27 mouse cellular contexts compared by ENCODE assay signal in the genomic region with DNA sequence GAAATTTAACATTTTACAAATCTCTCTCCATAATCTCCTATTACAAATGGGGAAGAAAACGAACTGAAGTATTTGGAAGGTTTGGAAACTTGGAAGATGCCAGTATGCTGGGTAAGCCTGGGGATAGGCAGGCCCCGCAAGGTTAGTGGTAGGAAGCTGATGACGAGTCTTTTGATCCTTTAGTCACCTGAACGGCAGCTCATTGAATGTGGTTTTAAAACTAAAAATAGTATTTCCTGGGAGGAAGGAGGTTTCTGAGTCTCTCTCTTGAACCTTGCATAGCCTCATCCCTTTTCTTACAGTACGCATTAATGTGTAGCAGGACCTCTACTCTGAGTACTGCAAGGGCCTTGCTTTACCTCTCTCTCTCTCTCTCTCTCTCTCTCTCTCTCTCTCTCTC. TPM values are rescaled to one million over a fixed set of nuclear protein-coding genes. Genes with fewer than 3 reads are reported as not detected.
DNase-seq lines count a peak whose midpoint lies in the region; ATAC-seq and TF ChIP-seq lines count a peak whose summit lies in the region.
"Had no signal": no experiment of that assay in that cellular context is flagged by ENCODE, and none has a peak within 500 bp of the region (broad histone marks: within the 10 kb centered on the region; RNA-seq: fewer than 3 reads in every experiment).

No protein-coding gene starts in this region.

- ATAC-seq in kidney, postnatal 0 days (replicated peaks; ENCODE audit: low FRiP score, low read depth): no peak
- peak; percentile 73 for ATAC-seq in activated CD4-positive, CD25-positive, alpha-beta regulatory T cell, adult 4 months
- ATAC-seq: forebrain, embryonic 14.5 days; hindbrain, postnatal 0 days; intestine, postnatal 0 days; midbrain, embryonic 16.5 days had no signal

- H3K9ac ChIP-seq in kidney, postnatal 0 days (ENCODE audit: low read depth, low read length): no peak overlapping the region
- H3K9ac ChIP-seq: heart, embryonic 15.5 days; hindbrain, embryonic 12.5 days; lung, embryonic 15.5 days; neural tube, embryonic 12.5 days had no signal

- no peaks in the 10 kb centered on the region for H3K4me1 ChIP-seq in kidney, postnatal 0 days (replicated peaks; ENCODE audit: insufficient read depth, low read length)
- H3K4me1 ChIP-seq: neural tube, embryonic 12.5 days had no signal

- H3K9me3 ChIP-seq in kidney, postnatal 0 days (replicated peaks; ENCODE audit: low read length): no peaks in the 10 kb centered on the region
- H3K9me3 ChIP-seq: heart, embryonic 10.5 days; heart, embryonic 15.5 days; hindbrain, embryonic 12.5 days; lung, embryonic 15.5 days; midbrain, embryonic 10.5 days; neural tube, embryonic 12.5 days had no signal

- H3K4me3 ChIP-seq in kidney, postnatal 0 days (replicated peaks; ENCODE audit: low read depth, low read length): no peak overlapping the region
- H3K4me3 ChIP-seq: heart, embryonic 10.5 days; heart, embryonic 15.5 days; hindbrain, embryonic 12.5 days; lung, embryonic 15.5 days; midbrain, embryonic 10.5 days; neural tube, embryonic 12.5 days had no signal

- H3K4me2 ChIP-seq in kidney, postnatal 0 days (ENCODE audit: low read length): no peak overlapping the region
- H3K4me2 ChIP-seq: heart, embryonic 15.5 days; hindbrain, embryonic 12.5 days; lung, embryonic 15.5 days; neural tube, embryonic 12.5 days had no signal

- peak; percentile 42 for DNase-seq in kidney, postnatal 0 days (ENCODE audit: low spot score)
- DNase-seq in kidney, adult 11 months: no peak
- peak; percentile 29 for DNase-seq in CD4-positive, CD25-positive, alpha-beta regulatory T cell, adult 2 months (ENCODE audit: low read depth, low spot score)
- DNase-seq in gastrocnemius, postnatal 10 days: no peak
- no peak for DNase-seq in frontal cortex, postnatal 14 days (ENCODE audit: low spot score in 2 of 2)
- DNase-seq: adrenal gland, adult 2 months; adrenal gland, postnatal 36 days; cerebellum, adult 18-20 months; heart, postnatal 36 days; kidney, postnatal 10 days; layer of hippocampus, adult 9-11 months; liver; right cerebral cortex, adult 18-20 months; spleen, adult 18-20 months; thymus, adult 18-20 months; thymus, postnatal 4 days had no signal

- no peak for TF ChIP-seq CTCF in kidney, postnatal 0 days (IDR thresholded peaks at IDR 0.05; ENCODE audit: low read depth)

- H3K27me3 ChIP-seq in kidney, postnatal 0 days (ENCODE audit: insufficient read depth, low read length): no peaks in the 10 kb centered on the region
- H3K27me3 ChIP-seq: heart, embryonic 15.5 days; hindbrain, embryonic 12.5 days; neural tube, embryonic 12.5 days had no signal

- no peaks in the 10 kb centered on the region for H3K36me3 ChIP-seq in kidney, postnatal 0 days (ENCODE audit: insufficient read depth, low read length)
- H3K36me3 ChIP-seq: heart, embryonic 10.5 days; heart, embryonic 15.5 days; hindbrain, embryonic 12.5 days; lung, embryonic 15.5 days; midbrain, embryonic 10.5 days; neural tube, embryonic 12.5 days had no signal

- H3K27ac ChIP-seq in kidney, postnatal 0 days: no peak overlapping the region
- H3K27ac ChIP-seq: heart, embryonic 10.5 days; heart, embryonic 15.5 days; hindbrain, embryonic 12.5 days; hindbrain, postnatal 0 days; lung, embryonic 15.5 days; midbrain, embryonic 10.5 days; neural tube, embryonic 12.5 days had no signal

- WGBS in kidney, postnatal 0 days: 69% methylated on average over 5 of the region's 5 CpGs

RNA-seq across cellular contexts. Expression of a gene that starts 29.5 kb away (rescaled TPM):
- polyA plus RNA-seq in kidney, postnatal 0 days (2015; fragmentation: Nextera tagmentation; extraction: Ambion mirVana): 16.3 and 16.8 TPM in 2 replicates
- polyA plus RNA-seq in activated CD4-positive, CD25-positive, alpha-beta regulatory T cell, adult 4 months (2017; shearing (Covaris generic)): 1 to 10 TPM; 5.6 to 6.3 TPM
- 1 to 10 TPM; 7.1 to 7.8 TPM for total RNA-seq in gastrocnemius, postnatal 10 days (2021)

Comparison
In these comparisons a context has a peak if more than half of its experiments do, and no peak if none do; other contexts are left out.
1. DNase-seq: peak in kidney, postnatal 0 days (single experiment) and CD4-positive, CD25-positive, alpha-beta regulatory T cell, adult 2 months (single experiment); none in kidney, adult 11 months (single experiment), gastrocnemius, postnatal 10 days (single experiment) and frontal cortex, postnatal 14 days (0 of 2).